Mouse (Mus musculus) ovary, postnatal 14 days (tissue): ENCODE results near the gene Pde4d.

Experiments
- DNase-seq: peaks from one replicate; pipeline ENCODE4 v3.0.0; 2022; ENCODE audit warnings: low spot score

Pde4d gene

GRCm38 (mm10) chr13:109899442-109900428 is 1450.0 kb downstream of the Pde4d start:
- DNase-seq = no peak

- DNase-seq = no peak
Observed at GRCm38 (mm10) chr13:109901811-109902210, 1452.1 kb downstream of the Pde4d start.

- DNase-seq = peak; percentile 25
Observed at GRCm38 (mm10) chr13:109902460-109902854, 1452.7 kb downstream of the Pde4d start.

GRCm38 (mm10) chr13:109902855-109903763 is 1453.4 kb downstream of the Pde4d start:
- peak; percentile 53 for DNase-seq

GRCm38 (mm10) chr13:109903764-109904510 is 1454.2 kb downstream of the Pde4d start:
- no peak for DNase-seq

GRCm38 (mm10) chr13:109906342-109906888 is 1456.7 kb downstream of the Pde4d start:
- no peak for DNase-seq

- peak; percentile 43 for DNase-seq
Observed at GRCm38 (mm10) chr13:109907634-109908033, 1457.9 kb downstream of the Pde4d start.

GRCm38 (mm10) chr13:109908386-109908785 is 1458.6 kb downstream of the Pde4d start:
- DNase-seq = no peak

GRCm38 (mm10) chr13:109909111-109909510 is 1459.4 kb downstream of the Pde4d start:
- no peak for DNase-seq

GRCm38 (mm10) chr13:109910915-109911314 is 1461.2 kb downstream of the Pde4d start:
- no peak for DNase-seq

- DNase-seq = no peak
Observed at GRCm38 (mm10) chr13:109912635-109913034, 1462.9 kb downstream of the Pde4d start.

- DNase-seq = no peak
Observed at GRCm38 (mm10) chr13:109914246-109914645, 1464.5 kb downstream of the Pde4d start.

- DNase-seq = peak; percentile 15
Observed at GRCm38 (mm10) chr13:109914846-109915245, 1465.1 kb downstream of the Pde4d start.

- DNase-seq = no peak
Observed at GRCm38 (mm10) chr13:109915501-109915900, 1465.8 kb downstream of the Pde4d start.

- no peak for DNase-seq
Observed at GRCm38 (mm10) chr13:109915964-109916363, 1466.2 kb downstream of the Pde4d start.

GRCm38 (mm10) chr13:109917551-109917950 is 1467.8 kb downstream of the Pde4d start:
- no peak for DNase-seq

- no peak for DNase-seq
Observed at GRCm38 (mm10) chr13:109918631-109919030, 1468.9 kb downstream of the Pde4d start.

GRCm38 (mm10) chr13:109920256-109920655 is 1470.5 kb downstream of the Pde4d start:
- DNase-seq = no peak

- DNase-seq = no peak
Observed at GRCm38 (mm10) chr13:109921336-109922038, 1471.7 kb downstream of the Pde4d start.

GRCm38 (mm10) chr13:109922228-109922627 is 1472.5 kb downstream of the Pde4d start:
- peak; percentile 62 for DNase-seq

- DNase-seq = no peak
Observed at GRCm38 (mm10) chr13:109922782-109923181, 1473.0 kb downstream of the Pde4d start.
